Mouse (Mus musculus) heart, embryonic 13.5 days (tissue): Measurements from ENCODE around the gene Ank. TPM values are rescaled to one million over a fixed set of nuclear protein-coding genes. Genes with fewer than 3 reads are reported as not detected.
A peak's percentile ranks its signal among the peaks of the same experiment; 100 is the strongest.

ENCODE experiments used
- ATAC-seq: fragments of 200-750 bp; cut with Nextera tagmentation; 2 replicates; pipeline ENCODE4 v1.8.0; 2017; ENCODE audit warnings: moderate TSS enrichment; ENCODE audit not compliant: insufficient number of reproducible peaks, low FRiP score, low TSS enrichment; ENCODE audit errors: extremely low read depth
- H3K27ac ChIP-seq: fragments of 300-500 bp; sonication (generic); replicated peaks from 2 replicates; pipeline ENCODE4 v1.5.1; 2015; ENCODE audit warnings: moderate library complexity, mild to moderate bottlenecking, inconsistent platforms
- H3K27me3 ChIP-seq: fragments of 300-500 bp; sonication (generic); replicated peaks from 2 replicates; pipeline ENCODE4 v1.6.1; 2015; ENCODE audit warnings: mild to moderate bottlenecking, inconsistent platforms
- H3K36me3 ChIP-seq: fragments of 300-500 bp; sonication (generic); 2 replicates; pipeline ENCODE4 v1.6.1; 2015; ENCODE audit warnings: mild to moderate bottlenecking, inconsistent platforms
- H3K4me1 ChIP-seq: fragments of 300-500 bp; sonication (generic); 2 replicates; pipeline ENCODE4 v1.6.1; 2015; ENCODE audit warnings: inconsistent platforms
- H3K4me2 ChIP-seq: fragments of 300-500 bp; sonication (generic); 2 replicates; pipeline ENCODE4 v1.6.1; 2015; ENCODE audit warnings: inconsistent platforms, mild to moderate bottlenecking, moderate library complexity
- H3K4me3 ChIP-seq: fragments of 300-500 bp; sonication (generic); 2 replicates; pipeline ENCODE4 v1.5.1; 2015; ENCODE audit warnings: moderate library complexity, mild to moderate bottlenecking, inconsistent platforms
- H3K9ac ChIP-seq: fragments of 300-500 bp; sonication (generic); 2 replicates; pipeline ENCODE4 v1.6.1; 2015; ENCODE audit warnings: inconsistent platforms, mild to moderate bottlenecking, moderate library complexity
- H3K9me3 ChIP-seq: fragments of 300-500 bp; sonication (generic); 2 replicates; pipeline ENCODE4 v1.6.1; 2016; ENCODE audit warnings: inconsistent platforms
- WGBS: fragments of 180-500 bp; shearing (Covaris S2); methylation state at CpG from one replicate; pipeline ENCODE4 v1.1.7; 2015; ENCODE audit warnings: mixed read lengths; 5-methylcytosine and 5-hydroxymethylcytosine counted together
- polyA plus RNA-seq: library from polyadenylated mRNA; unstranded; fragments of >200 nt; fragmentation: Nextera tagmentation; extraction: Ambion mirVana; gene quantifications from 2 replicates; pipeline ENCODE4 v1.2.1, GENCODE M21; 2015

Ank gene
- polyA plus RNA-seq, 1 experiment from 2014 or later: 9.1 TPM

DNA sequence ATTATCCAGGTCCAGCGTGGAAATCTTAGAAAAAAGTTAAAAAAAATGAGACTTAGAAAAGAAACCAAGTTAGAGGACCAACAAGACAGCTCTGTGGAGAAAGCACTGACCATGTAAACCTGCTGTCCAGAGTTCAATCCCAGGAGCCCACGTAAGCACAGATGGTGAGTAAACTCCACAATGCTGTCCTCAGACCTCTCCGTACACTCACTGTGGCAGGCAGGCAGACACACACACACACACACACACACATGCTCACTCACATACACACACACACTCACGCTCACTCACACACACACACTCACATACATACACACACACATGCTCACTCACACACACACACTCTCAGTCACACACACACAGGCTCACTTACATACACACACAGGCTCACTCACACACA lies 146.8 kb downstream of the Ank start:
- Histone ChIP-seq H3K4me1 (peaks cover 11% of the 10 kb centered on the region; the same call in 1 of the 2 replicates), H3K9ac (no peak overlapping the region), H3K4me2 (no peak overlapping the region), H3K9me3 (no peaks in the 10 kb centered on the region), H3K27me3 (no peaks in the 10 kb centered on the region), H3K4me3 (no peak overlapping the region), H3K27ac (no peak overlapping the region), H3K36me3 (peaks cover 77% of the 10 kb centered on the region)
- no peak for ATAC-seq
- WGBS: 92% methylated on average over 4 of the region's 4 CpGs

DNA sequence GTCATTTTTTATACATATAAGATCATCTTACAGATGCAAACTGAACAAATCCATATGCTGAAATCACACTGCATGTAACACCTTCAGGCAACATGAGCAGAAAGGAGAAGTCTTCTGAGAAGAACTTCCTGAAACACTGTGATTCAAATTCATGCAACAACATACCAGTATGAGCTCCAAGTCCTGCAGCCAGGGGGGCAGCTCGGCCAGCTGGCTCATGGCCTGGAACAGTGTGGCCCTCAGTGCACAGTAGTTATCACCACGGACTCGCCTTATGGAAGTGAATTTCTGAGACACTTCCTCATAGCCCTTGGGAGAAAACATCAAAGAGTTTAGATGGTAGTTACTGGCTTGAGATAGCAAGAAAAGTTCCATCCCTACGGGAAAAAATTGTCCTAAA lies 149.7 kb downstream of the Ank start:
- Histone ChIP-seq H3K9ac (no peak overlapping the region), H3K27me3 (no peaks in the 10 kb centered on the region), H3K27ac (no peak overlapping the region), H3K9me3 (no peaks in the 10 kb centered on the region), H3K4me1 (peaks cover 33% of the 10 kb centered on the region), H3K36me3 (peaks cover 68% of the 10 kb centered on the region), H3K4me2 (no peak overlapping the region), H3K4me3 (no peak overlapping the region)
- WGBS: 72% methylated on average over 4 of the region's 4 CpGs
- ATAC-seq: no peak

DNA sequence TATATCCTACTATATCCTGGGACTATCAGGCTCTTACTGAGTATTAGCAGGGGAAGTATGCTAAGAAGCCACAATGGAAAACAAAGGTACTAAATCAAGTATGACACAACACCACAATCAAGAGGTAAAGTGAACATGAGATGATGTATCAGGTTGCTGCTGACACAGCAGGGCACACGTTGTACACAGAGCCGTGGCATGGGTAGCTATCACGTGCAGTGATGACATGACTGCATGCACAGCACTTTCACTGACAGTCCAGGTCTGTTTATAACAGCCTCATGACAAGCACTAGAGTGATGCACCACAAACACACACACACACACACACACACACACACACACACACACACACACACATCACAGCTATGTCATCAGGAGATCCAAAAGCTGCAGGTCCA lies 150.8 kb downstream of the Ank start:
- Histone ChIP-seq H3K27me3 (no peaks in the 10 kb centered on the region), H3K4me1 (peaks cover 35% of the 10 kb centered on the region), H3K27ac (no peak overlapping the region), H3K36me3 (peaks cover 64% of the 10 kb centered on the region), H3K4me2 (no peak overlapping the region), H3K4me3 (no peak overlapping the region), H3K9me3 (no peaks in the 10 kb centered on the region), H3K9ac (no peak overlapping the region)
- no peak for ATAC-seq
- 73% methylated on average over 3 of the region's 3 CpGs for whole genome bisulfite sequencing

DNA sequence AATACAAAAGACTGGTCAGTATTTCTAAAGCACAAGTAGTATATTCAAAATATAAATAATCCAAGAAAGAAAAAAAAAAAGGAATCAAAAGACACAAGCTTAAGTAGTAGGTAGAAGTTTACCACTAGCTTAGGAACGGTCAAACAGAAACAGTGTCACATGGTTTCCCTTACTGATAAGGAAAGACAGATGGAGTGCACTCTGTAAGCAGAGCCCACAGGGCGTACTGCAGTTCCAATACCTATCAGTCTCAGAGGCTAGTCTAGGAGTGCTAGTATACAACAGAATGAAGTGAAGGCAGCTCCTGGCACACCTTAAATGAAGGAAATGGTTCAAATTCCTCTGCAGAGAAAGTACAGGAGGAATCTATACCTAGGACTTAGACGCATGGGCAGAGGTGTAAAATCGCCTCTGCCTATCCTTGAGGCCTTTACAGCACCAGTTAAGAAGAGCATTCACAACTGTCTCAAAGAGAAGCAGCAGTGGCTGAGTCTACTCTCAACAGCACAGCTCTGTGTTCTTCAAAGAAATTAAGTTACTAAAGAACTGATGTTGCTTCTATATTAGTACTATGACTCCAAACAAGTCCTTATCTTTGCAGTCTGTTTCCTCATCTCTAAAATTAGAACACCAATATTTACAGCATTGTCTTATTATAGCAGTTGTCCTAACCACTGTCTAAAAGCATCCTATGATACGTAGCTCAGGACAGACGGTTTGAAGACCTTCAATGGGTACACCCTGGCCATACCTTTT lies 152.5 kb downstream of the Ank start:
- peak overlapping the region; percentile 88 for H3K27ac ChIP-seq
- WGBS: 39% methylated on average over 6 of the region's 6 CpGs
- H3K4me2 ChIP-seq: peak overlapping the region; percentile 42
- no peak overlapping the region for H3K4me3 ChIP-seq
- H3K9ac ChIP-seq: peak overlapping the region; percentile 67
- H3K36me3 ChIP-seq: peaks cover 69% of the 10 kb centered on the region
- H3K4me1 ChIP-seq: peaks cover 48% of the 10 kb centered on the region
- H3K9me3 ChIP-seq: no peaks in the 10 kb centered on the region
- no peaks in the 10 kb centered on the region for H3K27me3 ChIP-seq
- no peak for ATAC-seq

DNA sequence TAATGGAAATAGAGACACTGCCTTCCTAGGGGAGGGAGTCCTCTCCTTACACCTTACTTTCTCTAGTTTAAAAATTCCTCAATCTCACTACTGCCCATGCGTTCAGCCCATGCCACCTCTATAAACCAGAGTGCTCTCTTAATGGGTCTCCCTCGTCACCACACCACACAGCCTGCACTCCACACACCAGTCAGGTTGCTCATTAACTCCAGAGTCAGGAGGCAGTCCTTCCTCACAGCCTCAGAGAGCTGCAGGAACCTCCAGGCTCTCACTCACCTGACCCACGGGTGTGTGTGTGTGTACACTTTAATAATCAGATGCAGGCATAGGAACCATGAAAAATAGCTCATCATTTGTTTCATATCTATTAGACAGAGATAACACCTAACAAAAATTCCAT lies 153.2 kb downstream of the Ank start:
- Histone ChIP-seq H3K27me3 (no peaks in the 10 kb centered on the region), H3K27ac (peak overlapping the region; percentile 88), H3K9ac (peak overlapping the region; percentile 67), H3K4me3 (no peak overlapping the region), H3K36me3 (peaks cover 63% of the 10 kb centered on the region), H3K9me3 (no peaks in the 10 kb centered on the region), H3K4me2 (peak overlapping the region; percentile 42), H3K4me1 (peaks cover 56% of the 10 kb centered on the region)
- WGBS: 69% methylated on average over 3 of the region's 3 CpGs
- ATAC-seq: no peak

DNA sequence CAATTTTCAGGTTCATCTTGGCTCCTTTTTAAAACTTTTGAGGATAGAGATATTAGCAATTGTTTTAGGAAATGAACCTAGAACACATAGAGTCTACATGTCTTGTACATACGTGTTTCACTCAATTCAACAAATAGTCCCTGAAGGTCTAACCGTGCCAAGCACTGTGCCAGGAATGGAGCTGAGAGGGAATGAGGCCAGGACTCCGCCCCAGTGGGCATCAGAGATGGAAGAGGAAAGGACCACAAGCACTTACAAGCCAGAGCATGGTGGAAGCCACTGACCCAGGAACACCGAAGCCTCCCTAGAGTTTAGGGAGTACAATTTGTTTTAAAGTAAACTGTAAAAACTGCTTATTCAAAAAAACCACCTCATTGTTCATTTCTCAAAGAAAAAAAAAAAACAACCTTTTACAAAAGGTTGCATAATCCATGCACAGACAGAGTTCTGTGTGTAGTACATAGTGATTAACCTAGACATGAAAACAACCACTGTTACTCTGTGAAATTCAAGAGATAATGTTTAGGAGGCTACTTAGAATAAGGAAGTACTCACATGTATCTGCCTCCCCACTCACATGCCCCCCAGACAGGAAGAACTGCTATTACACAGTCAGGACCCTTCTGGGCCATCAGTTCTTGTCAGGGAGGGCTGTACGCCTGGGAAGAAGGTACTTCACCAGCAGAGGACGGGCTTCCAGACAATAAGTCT lies 154.2 kb downstream of the Ank start:
- Histone ChIP-seq H3K4me3 (no peak overlapping the region), H3K4me2 (no peak overlapping the region), H3K27ac (no peak overlapping the region), H3K9me3 (no peaks in the 10 kb centered on the region), H3K27me3 (no peaks in the 10 kb centered on the region), H3K4me1 (peaks cover 65% of the 10 kb centered on the region), H3K9ac (no peak overlapping the region), H3K36me3 (peaks cover 59% of the 10 kb centered on the region)
- 84% methylated on average over 6 of the region's 6 CpGs for whole genome bisulfite sequencing
- no peak for ATAC-seq

DNA sequence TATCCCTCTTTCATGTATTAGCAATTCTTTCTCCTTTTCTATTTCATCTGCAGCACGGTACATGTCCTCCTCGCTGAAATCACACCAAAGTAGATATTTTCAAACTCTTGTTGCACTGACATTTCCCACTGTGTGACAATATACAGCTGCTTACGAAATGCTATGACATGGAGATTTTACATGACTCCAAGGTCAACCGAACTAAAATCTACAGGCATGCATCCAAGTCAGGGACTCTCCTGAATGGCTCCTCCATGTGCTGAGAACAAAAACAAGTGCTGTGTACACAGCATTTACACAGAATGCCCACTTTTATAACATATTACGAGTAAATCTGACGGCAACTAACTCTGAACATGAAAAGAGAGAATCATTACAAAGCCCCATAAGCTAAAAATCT lies 156.8 kb downstream of the Ank start:
- Histone ChIP-seq H3K4me1 (peaks cover 74% of the 10 kb centered on the region), H3K36me3 (peaks cover 47% of the 10 kb centered on the region), H3K4me3 (no peak overlapping the region), H3K27ac (no peak overlapping the region), H3K9me3 (no peaks in the 10 kb centered on the region), H3K27me3 (no peaks in the 10 kb centered on the region), H3K9ac (no peak overlapping the region), H3K4me2 (no peak overlapping the region)
- 83% methylated on average over 6 of the region's 6 CpGs for WGBS
- no peak for ATAC-seq

DNA sequence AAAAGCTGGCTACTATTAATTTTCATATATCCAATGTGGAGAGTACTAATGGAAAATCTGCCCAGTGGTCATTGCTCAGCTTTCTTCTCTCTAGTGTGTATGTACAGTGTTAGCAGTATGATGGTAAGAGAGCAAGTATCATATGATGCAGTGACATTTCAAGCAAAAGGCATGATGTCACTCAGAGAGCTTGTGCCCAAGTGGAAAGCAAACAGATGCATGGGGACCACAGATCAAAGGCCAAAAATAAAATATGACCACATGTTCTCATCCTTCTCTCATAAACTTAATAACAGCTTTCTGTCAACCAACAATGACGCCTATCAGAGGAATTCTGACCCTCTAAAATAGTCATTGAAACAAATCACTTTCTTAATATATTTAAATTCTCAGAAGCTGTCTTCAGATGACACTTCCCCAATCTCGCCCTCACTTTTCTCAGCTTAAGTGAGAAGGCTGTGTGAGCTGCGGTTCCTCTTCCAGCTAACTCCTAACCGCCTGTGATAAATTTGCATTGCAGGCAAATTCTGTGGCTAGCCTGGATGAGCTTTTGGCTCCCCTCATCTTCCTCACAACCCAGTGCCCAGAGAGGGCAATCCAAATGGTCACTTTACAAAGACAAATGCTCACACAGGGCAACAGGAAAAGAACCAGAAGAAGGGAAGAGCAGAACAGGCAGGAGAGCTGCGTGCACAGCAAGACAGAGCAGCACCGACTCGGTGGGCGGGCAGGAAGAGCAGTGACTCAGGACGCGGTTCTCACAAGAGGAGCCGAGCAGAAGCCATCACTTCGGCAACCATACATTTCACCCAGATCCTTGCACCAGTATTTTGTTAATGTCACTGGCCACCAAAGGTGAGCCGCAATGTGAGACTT lies 158.8 kb downstream of the Ank start:
- 80% methylated on average over 13 of the region's 13 CpGs for WGBS
- peak overlapping the region; percentile 43 for H3K27ac ChIP-seq

DNA sequence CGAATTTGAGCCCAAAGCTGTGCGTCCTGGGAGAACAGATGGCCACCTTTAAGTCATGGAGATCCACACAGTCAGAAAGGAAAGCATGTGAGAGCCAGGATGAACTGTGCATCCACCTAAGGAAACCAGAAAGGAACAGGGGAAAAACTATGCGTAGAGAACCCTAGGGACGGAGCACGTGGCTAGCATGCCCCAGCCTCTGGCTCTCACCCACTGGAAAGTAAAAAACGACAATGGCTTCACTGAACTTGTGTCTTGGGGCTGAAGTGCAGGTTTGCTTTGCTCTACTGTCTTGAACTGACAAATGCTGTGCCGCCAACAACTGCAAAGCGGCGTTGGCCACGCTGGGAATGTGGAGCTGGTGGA lies 159.4 kb downstream of the Ank start:
- H3K27ac ChIP-seq: peak overlapping the region; percentile 43
- peaks cover 73% of the 10 kb centered on the region for H3K4me1 ChIP-seq
- H3K9ac ChIP-seq: no peak overlapping the region
- H3K4me2 ChIP-seq: peak overlapping the region; percentile 19; the same call in 1 of the 2 replicates
- H3K27me3 ChIP-seq: no peaks in the 10 kb centered on the region
- peaks cover 36% of the 10 kb centered on the region for H3K36me3 ChIP-seq
- H3K4me3 ChIP-seq: no peak overlapping the region
- no peaks in the 10 kb centered on the region for H3K9me3 ChIP-seq
- WGBS: 61% methylated on average over 10 of the region's 10 CpGs
- ATAC-seq: no peak

More for the DNA sequence above, 158.8 kb downstream of the Ank start:
- ATAC-seq: no peak
- Histone ChIP-seq H3K4me3 (no peak overlapping the region), H3K9me3 (no peaks in the 10 kb centered on the region), H3K27me3 (no peaks in the 10 kb centered on the region), H3K4me1 (peaks cover 73% of the 10 kb centered on the region), H3K9ac (no peak overlapping the region), H3K4me2 (peak overlapping the region; percentile 19; the same call in 1 of the 2 replicates), H3K36me3 (peaks cover 36% of the 10 kb centered on the region)

DNA sequence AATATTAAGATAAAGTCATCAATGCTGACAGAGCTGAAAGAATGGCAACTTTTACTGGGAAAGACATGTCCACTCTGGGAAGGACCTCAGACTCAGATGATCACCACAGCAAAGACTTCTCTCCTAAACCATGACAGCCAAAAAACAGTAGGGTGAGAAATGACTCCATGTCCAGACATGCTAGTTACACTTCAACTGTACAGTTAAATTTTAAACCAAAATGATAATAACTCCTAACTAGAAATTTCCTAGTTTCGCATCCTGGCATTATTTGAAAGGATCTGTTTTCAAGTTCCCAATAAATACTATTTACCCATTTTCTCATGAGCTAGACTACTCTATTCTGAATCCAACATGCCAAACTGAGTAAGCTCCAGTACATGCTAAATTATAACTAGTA lies 159.8 kb downstream of the Ank start:
- no peak overlapping the region for H3K9ac ChIP-seq
- H3K4me1 ChIP-seq: peaks cover 73% of the 10 kb centered on the region
- H3K27me3 ChIP-seq: no peaks in the 10 kb centered on the region
- 93% methylated on average over 1 of the region's 1 CpGs for WGBS
- H3K4me3 ChIP-seq: no peak overlapping the region
- no peak for ATAC-seq
- H3K36me3 ChIP-seq: peaks cover 32% of the 10 kb centered on the region
- H3K4me2 ChIP-seq: peak overlapping the region; percentile 19; the same call in 1 of the 2 replicates
- peak overlapping the region; percentile 43; the same call in 1 of the 2 replicates for H3K27ac ChIP-seq
- H3K9me3 ChIP-seq: no peaks in the 10 kb centered on the region

DNA sequence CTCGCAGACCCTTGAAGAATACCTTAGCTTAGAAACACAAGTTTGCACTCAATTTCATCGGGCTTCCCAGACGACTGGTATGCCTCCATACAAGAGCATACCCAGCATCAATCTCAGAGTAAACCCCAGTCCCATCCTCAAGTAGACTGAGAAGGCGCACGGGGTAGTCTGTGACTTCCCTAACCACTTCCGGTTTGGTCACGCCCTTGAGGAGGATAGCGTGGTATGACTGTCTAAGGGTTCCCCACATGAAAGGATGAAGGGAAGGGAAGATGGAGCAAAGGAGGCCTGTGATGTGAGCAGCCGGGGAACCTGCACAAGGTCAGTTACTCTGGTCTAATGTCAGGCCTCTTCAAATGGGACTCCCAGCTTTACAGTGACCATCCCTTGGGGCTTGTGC lies 161.3 kb downstream of the Ank start:
- Histone ChIP-seq H3K36me3 (peaks cover 21% of the 10 kb centered on the region), H3K9me3 (no peaks in the 10 kb centered on the region), H3K4me2 (no peak overlapping the region), H3K4me3 (no peak overlapping the region), H3K27me3 (no peaks in the 10 kb centered on the region), H3K9ac (no peak overlapping the region), H3K4me1 (peaks cover 71% of the 10 kb centered on the region), H3K27ac (no peak overlapping the region)
- 82% methylated on average over 9 of the region's 9 CpGs for WGBS
- no peak for ATAC-seq
